Mouse (Mus musculus): ENCODE results near the gene Mtch1. TPM values are rescaled to one million over a fixed set of nuclear protein-coding genes. Genes with fewer than 3 reads are reported as not detected.
A peak's percentile ranks its signal among the peaks of the same experiment; 100 is the strongest.

Gene Mtch1
- polyA plus RNA-seq, 1 experiment from 2014 or later = 265 TPM

DNA sequence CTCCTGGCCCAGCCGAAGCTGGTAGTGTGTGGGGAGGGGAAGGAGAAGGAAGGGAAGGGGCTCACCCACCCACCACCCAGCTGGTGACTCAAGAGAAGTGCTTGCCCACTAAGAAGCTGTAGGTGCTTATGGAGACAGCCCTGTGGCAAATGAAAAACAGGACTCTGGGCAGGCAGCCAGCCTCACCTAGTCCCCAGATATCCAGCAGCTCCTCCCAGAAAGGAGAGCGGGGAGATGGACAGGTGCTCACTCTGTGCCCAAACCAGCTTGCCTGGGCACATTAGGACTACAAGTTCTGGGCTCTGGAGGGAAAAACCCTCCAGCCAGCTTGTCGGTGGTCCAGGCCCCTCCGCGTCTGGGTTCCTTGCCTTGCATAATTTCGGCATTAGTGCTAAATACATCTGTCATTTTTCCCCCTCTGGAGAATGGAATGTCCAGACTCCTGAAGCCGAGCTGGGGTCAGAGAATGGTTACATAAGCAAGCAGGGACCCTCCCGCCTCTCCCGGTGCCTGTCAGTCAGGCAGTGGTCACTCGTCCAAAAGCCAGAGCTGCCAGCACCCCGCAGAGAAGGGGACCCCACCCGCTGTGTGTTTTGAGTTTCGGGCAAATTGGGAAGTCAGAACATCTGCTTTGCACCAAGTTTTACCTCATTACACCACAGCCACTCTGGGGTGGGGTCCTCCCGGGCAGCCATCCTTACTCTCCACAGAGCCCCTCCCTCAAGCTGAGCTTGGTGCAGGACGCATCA, 42.5 kb downstream of the Mtch1 start:
- Histone ChIP-seq H3K27me3 (ENCODE audit: control insufficient read depth, insufficient read depth, low read depth, low read length) (no peaks in the 10 kb centered on the region), H3K4me3 (ENCODE audit: low read length) (no peak overlapping the region), H3K4me1 (replicated peaks; ENCODE audit: control insufficient read depth, insufficient read depth, low read length) (peaks cover 20% of the 10 kb centered on the region), H3K9ac (ENCODE audit: low read length) (0 out of 2 replicates have a peak overlapping the region, but pooled peaks have one; percentile 1), H3K36me3 (ENCODE audit: control insufficient read depth, insufficient read depth, low read length) (peaks cover 8% of the 10 kb centered on the region), H3K4me2 (ENCODE audit: low read depth, low read length) (0 out of 2 replicates have a peak overlapping the region, but pooled peaks have one; percentile 4), H3K9me3 (ENCODE audit: control insufficient read depth, low read length) (no peaks in the 10 kb centered on the region), H3K27ac (ENCODE audit: low read length) (peak overlapping the region; percentile 37; the same call in 1 of the 2 replicates)
- peak; percentile 72 for ATAC-seq (ENCODE audit: low read depth)
- WGBS = 10% methylated on average over 15 of the region's 15 CpGs

DNA sequence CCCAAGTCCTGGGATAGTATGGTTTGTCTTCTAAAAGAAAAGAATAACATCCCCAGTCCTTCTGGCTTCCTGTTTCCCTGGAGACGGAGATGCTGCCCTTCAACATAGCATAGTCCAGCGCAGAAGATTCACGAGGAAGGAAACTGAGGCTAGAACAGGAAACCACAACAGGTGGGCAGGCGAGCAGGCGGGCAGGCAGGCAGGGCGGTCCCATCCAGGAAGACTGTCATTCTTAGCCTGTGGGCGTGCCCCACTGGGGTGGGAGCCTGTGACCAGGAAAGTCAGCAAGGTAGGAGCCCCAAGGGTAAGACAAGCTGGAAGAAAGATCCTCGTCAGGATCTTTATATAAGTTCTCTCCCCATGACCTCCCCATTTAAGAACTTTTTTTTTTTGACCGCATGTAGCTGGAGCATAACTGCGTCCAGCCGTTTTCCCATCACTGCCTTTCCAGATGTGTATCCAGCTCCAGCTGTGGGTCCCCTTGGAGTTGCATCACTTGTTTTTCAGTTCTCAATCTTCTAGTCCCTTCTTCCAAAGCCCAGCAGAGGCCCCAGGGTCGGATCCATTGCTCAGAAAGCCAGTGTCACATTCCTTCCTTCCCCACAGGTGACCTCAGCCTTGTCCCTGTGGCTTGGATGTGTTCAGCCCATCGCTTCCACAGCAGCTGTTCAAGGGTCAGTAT, 43.2 kb downstream of the Mtch1 start:
- H3K36me3 ChIP-seq (ENCODE audit: control insufficient read depth, insufficient read depth, low read length) = peaks cover 11% of the 10 kb centered on the region
- no peak overlapping the region for H3K4me3 ChIP-seq (ENCODE audit: low read length)
- 46% methylated on average over 13 of the region's 13 CpGs for WGBS
- H3K4me2 ChIP-seq (ENCODE audit: low read depth, low read length) = no peak overlapping the region
- peak overlapping the region; percentile 37; the same call in 1 of the 2 replicates for H3K27ac ChIP-seq (ENCODE audit: low read length)
- no peak; the same call in 1 of the 2 replicates for ATAC-seq (ENCODE audit: low read depth)
- H3K9me3 ChIP-seq (ENCODE audit: control insufficient read depth, low read length) = no peaks in the 10 kb centered on the region
- no peak overlapping the region for H3K9ac ChIP-seq (ENCODE audit: low read length)
- H3K4me1 ChIP-seq (replicated peaks; ENCODE audit: control insufficient read depth, insufficient read depth, low read length) = peaks cover 20% of the 10 kb centered on the region
- no peaks in the 10 kb centered on the region for H3K27me3 ChIP-seq (ENCODE audit: control insufficient read depth, insufficient read depth, low read depth, low read length)

DNA sequence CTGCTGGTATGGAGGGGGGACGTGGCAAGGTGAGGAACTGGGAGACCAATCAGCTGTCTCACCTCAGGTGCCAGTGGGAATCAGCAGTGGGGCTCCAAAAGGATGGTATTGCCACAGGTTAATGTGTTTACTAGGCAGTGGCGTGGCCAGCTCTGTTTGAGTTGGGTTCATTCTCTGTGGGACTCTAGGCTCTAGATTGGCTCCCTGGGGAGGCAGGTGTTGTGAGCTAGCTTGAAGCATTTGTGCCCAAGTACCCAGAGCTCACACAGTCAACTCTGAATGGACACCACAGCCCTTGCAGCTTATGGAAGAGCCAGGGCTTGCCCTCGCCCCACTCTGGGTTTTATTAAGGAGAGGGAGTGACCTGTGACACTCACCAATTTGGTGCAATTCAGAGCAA, 43.9 kb downstream of the Mtch1 start:
- Histone ChIP-seq H3K4me3 (ENCODE audit: low read length) (no peak overlapping the region), H3K9ac (ENCODE audit: low read length) (no peak overlapping the region), H3K27ac (ENCODE audit: low read length) (no peak overlapping the region), H3K27me3 (ENCODE audit: control insufficient read depth, insufficient read depth, low read depth, low read length) (no peaks in the 10 kb centered on the region), H3K36me3 (ENCODE audit: control insufficient read depth, insufficient read depth, low read length) (peaks cover 11% of the 10 kb centered on the region), H3K9me3 (ENCODE audit: control insufficient read depth, low read length) (no peaks in the 10 kb centered on the region), H3K4me2 (ENCODE audit: low read depth, low read length) (no peak overlapping the region), H3K4me1 (replicated peaks; ENCODE audit: control insufficient read depth, insufficient read depth, low read length) (peaks cover 23% of the 10 kb centered on the region)
- ATAC-seq (ENCODE audit: low read depth) = no peak
- 75% methylated on average over 3 of the region's 3 CpGs for WGBS

DNA sequence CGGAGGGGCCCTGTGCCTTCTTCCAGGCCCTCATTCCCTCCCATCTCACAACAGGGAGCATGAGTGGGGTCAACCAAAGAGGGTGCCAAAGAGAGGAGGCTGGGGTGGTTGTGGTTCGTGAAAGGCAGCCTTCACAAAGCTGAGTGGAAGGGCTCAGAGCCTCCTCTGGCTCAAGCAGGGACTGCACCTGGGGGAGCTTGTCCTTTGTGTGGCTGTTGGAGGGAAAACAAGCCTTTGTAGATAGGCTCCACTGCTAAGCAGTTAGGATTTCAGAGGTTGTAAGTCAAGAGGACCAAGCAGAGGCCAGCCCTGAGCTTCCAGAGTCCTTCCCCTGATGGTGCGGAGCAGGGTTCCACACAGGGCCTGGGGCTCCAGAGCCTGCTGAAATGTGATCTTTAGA, 44.6 kb downstream of the Mtch1 start:
- Histone ChIP-seq H3K9me3 (ENCODE audit: control insufficient read depth, low read length) (no peaks in the 10 kb centered on the region), H3K9ac (ENCODE audit: low read length) (no peak overlapping the region), H3K27me3 (ENCODE audit: control insufficient read depth, insufficient read depth, low read depth, low read length) (no peaks in the 10 kb centered on the region)

GRCm38 (mm10) chr17:29302149-29302548, 45.6 kb downstream of the Mtch1 start:
- Histone ChIP-seq H3K27ac (ENCODE audit: low read length) (no peak overlapping the region), H3K36me3 (ENCODE audit: control insufficient read depth, insufficient read depth, low read length) (peaks cover 11% of the 10 kb centered on the region), H3K4me1 (replicated peaks; ENCODE audit: control insufficient read depth, insufficient read depth, low read length) (peaks cover 23% of the 10 kb centered on the region), H3K9me3 (ENCODE audit: control insufficient read depth, low read length) (no peaks in the 10 kb centered on the region), H3K27me3 (ENCODE audit: control insufficient read depth, insufficient read depth, low read depth, low read length) (no peaks in the 10 kb centered on the region), H3K4me3 (ENCODE audit: low read length) (no peak overlapping the region), H3K4me2 (ENCODE audit: low read depth, low read length) (no peak overlapping the region), H3K9ac (ENCODE audit: low read length) (no peak overlapping the region)
- no peak for ATAC-seq (ENCODE audit: low read depth)
- 74% methylated on average over 5 of the region's 5 CpGs for WGBS

More for the DNA sequence above, 44.6 kb downstream of the Mtch1 start:
- no peak for ATAC-seq (ENCODE audit: low read depth)
- Histone ChIP-seq H3K4me2 (ENCODE audit: low read depth, low read length) (no peak overlapping the region), H3K4me3 (ENCODE audit: low read length) (no peak overlapping the region), H3K4me1 (replicated peaks; ENCODE audit: control insufficient read depth, insufficient read depth, low read length) (peaks cover 23% of the 10 kb centered on the region), H3K27ac (ENCODE audit: low read length) (no peak overlapping the region), H3K36me3 (ENCODE audit: control insufficient read depth, insufficient read depth, low read length) (peaks cover 11% of the 10 kb centered on the region)
- 60% methylated on average over 3 of the region's 3 CpGs for WGBS

DNA sequence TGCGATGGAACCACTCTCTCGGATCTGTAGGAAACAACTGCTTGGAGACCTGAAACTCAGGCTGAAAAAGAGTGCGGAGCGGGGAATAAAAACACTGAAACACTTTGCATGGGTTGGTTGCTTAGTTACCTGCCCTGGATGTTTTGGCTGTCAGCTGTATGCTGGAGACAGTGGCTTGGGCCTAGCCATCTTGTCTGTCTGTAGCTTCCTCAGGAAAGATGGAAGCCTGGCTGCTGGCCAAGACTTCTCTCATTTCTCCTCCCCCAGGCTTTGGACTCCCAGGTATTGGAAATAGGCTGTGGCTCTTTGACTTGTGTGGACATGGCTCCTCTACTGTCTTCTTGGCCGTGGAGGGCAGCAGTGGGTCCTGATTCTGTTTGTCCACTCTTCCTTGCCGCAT, 46.3 kb downstream of the Mtch1 start:
- H3K9ac ChIP-seq (ENCODE audit: low read length) = no peak overlapping the region
- no peak overlapping the region for H3K4me2 ChIP-seq (ENCODE audit: low read depth, low read length)
- H3K27ac ChIP-seq (ENCODE audit: low read length) = no peak overlapping the region
- H3K36me3 ChIP-seq (ENCODE audit: control insufficient read depth, insufficient read depth, low read length) = peaks cover 11% of the 10 kb centered on the region
- H3K4me1 ChIP-seq (replicated peaks; ENCODE audit: control insufficient read depth, insufficient read depth, low read length) = peaks cover 28% of the 10 kb centered on the region
- H3K9me3 ChIP-seq (ENCODE audit: control insufficient read depth, low read length) = no peaks in the 10 kb centered on the region
- ATAC-seq (ENCODE audit: low read depth) = no peak
- no peak overlapping the region for H3K4me3 ChIP-seq (ENCODE audit: low read length)
- 92% methylated on average over 6 of the region's 6 CpGs for WGBS
- no peaks in the 10 kb centered on the region for H3K27me3 ChIP-seq (ENCODE audit: control insufficient read depth, insufficient read depth, low read depth, low read length)

GRCm38 (mm10) chr17:29300926-29301325, 46.8 kb downstream of the Mtch1 start:
- Histone ChIP-seq H3K27me3 (ENCODE audit: control insufficient read depth, insufficient read depth, low read depth, low read length) (no peaks in the 10 kb centered on the region), H3K9ac (ENCODE audit: low read length) (no peak overlapping the region), H3K4me3 (ENCODE audit: low read length) (no peak overlapping the region), H3K4me1 (replicated peaks; ENCODE audit: control insufficient read depth, insufficient read depth, low read length) (peaks cover 28% of the 10 kb centered on the region), H3K27ac (ENCODE audit: low read length) (no peak overlapping the region), H3K4me2 (ENCODE audit: low read depth, low read length) (no peak overlapping the region), H3K36me3 (ENCODE audit: control insufficient read depth, insufficient read depth, low read length) (peaks cover 13% of the 10 kb centered on the region), H3K9me3 (ENCODE audit: control insufficient read depth, low read length) (no peaks in the 10 kb centered on the region)
- 85% methylated on average over 7 of the region's 7 CpGs for WGBS
- ATAC-seq (ENCODE audit: low read depth) = no peak

DNA sequence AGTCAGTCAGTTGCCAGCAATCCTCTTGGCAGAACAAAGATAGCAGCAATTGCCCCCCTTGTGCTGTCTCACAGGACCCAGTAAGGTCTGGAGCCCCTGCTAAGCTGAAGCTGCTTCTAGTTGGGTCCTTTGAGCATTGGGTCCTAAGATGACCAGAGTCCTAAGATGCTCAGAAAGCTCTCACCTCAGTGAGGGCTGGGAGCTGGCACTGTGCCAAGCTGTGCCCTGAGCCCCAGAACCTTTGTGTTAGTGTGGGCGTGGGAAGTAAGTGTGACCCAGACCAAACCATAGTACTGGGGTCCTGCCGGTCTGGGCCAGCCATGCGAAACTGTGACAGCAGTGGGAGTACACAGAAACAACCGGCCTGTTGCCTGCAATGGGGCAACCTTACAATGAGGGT, 48.5 kb downstream of the Mtch1 start:
- Histone ChIP-seq H3K9me3 (ENCODE audit: control insufficient read depth, low read length) (no peaks in the 10 kb centered on the region), H3K27me3 (ENCODE audit: control insufficient read depth, insufficient read depth, low read depth, low read length) (no peaks in the 10 kb centered on the region), H3K9ac (ENCODE audit: low read length) (no peak overlapping the region), H3K27ac (ENCODE audit: low read length) (no peak overlapping the region), H3K4me2 (ENCODE audit: low read depth, low read length) (no peak overlapping the region), H3K4me1 (replicated peaks; ENCODE audit: control insufficient read depth, insufficient read depth, low read length) (peaks cover 12% of the 10 kb centered on the region), H3K4me3 (ENCODE audit: low read length) (no peak overlapping the region), H3K36me3 (ENCODE audit: control insufficient read depth, insufficient read depth, low read length) (peaks cover 15% of the 10 kb centered on the region)
- ATAC-seq (ENCODE audit: low read depth) = no peak
- WGBS = 87% methylated on average over 4 of the region's 4 CpGs

GRCm38 (mm10) chr17:29297813-29298212, 49.9 kb downstream of the Mtch1 start:
- Histone ChIP-seq H3K4me1 (replicated peaks; ENCODE audit: control insufficient read depth, insufficient read depth, low read length) (peaks cover 8% of the 10 kb centered on the region), H3K27ac (ENCODE audit: low read length) (peak overlapping the region; percentile 81), H3K36me3 (ENCODE audit: control insufficient read depth, insufficient read depth, low read length) (peaks cover 15% of the 10 kb centered on the region), H3K9me3 (ENCODE audit: control insufficient read depth, low read length) (no peaks in the 10 kb centered on the region), H3K27me3 (ENCODE audit: control insufficient read depth, insufficient read depth, low read depth, low read length) (no peaks in the 10 kb centered on the region), H3K4me2 (ENCODE audit: low read depth, low read length) (peak overlapping the region; percentile 21; the same call in 1 of the 2 replicates), H3K9ac (ENCODE audit: low read length) (0 out of 2 replicates have a peak overlapping the region, but pooled peaks have one; percentile 22), H3K4me3 (ENCODE audit: low read length) (no peak overlapping the region)
- ATAC-seq (ENCODE audit: low read depth) = peak; percentile 62
- WGBS = 64% methylated on average over 6 of the region's 6 CpGs

Data from lung, embryonic 16.5 days (tissue).